Mouse (Mus musculus) lung, adult 2 months (tissue): ENCODE results near the gene Gsg1.

ENCODE experiments used
- CTCF ChIP-seq: fragments of 200-500 bp; IDR thresholded peaks from 2 replicates; pipeline ENCODE4 v1.5.1; 2011; ENCODE audit warnings: mild to moderate bottlenecking, low read length, control low read depth; ENCODE audit not compliant: insufficient read depth
- POLR2A ChIP-seq: fragments of 200-500 bp; IDR thresholded peaks from 2 replicates; pipeline ENCODE4 v1.6.1; 2011; ENCODE audit warnings: low read depth, mild to moderate bottlenecking, control low read depth, low read length, borderline replicate concordance; ENCODE audit errors: extremely low read depth

- TF ChIP-seq CTCF (0 out of 2 replicates have a peak, but pooled peaks have one; percentile 13), POLR2A (no peak)
Measured at GRCm38 (mm10) chr6:135237326-135237725, 16.8 kb downstream of the Gsg1 start.
